Mouse (Mus musculus): Measurements from ENCODE around the gene Cgas.

GRCm38 (mm10) chr9:78439426-78439825 is 3.6 kb downstream of the Cgas start:
- TF ChIP-seq USF1 (IDR thresholded peaks at IDR 0.05; ENCODE audit: low read depth, low read length): no peak
- no peak for TF ChIP-seq POLR2A (IDR thresholded peaks at IDR 0.05; ENCODE audit: control insufficient read depth in 1 of 2, insufficient read depth in 1 of 2, low read depth in 1 of 2, low read length in 2 of 2, poor library complexity in 1 of 2)
- TF ChIP-seq CTCF (IDR thresholded peaks at IDR 0.05 in 2 of 3, conservative IDR thresholded peaks at IDR 0.05 in 1 of 3; ENCODE audit: control insufficient read depth in 1 of 3, insufficient read depth in 1 of 3, low read depth in 2 of 3, low read length in 3 of 3, poor library complexity in 1 of 3, severe bottlenecking in 1 of 3): no peak
- TF ChIP-seq MXI1 (IDR thresholded peaks at IDR 0.05; ENCODE audit: low read depth, low read length): no peak
- no peak for TF ChIP-seq MAFK (IDR thresholded peaks at IDR 0.05; ENCODE audit: borderline replicate concordance, low read depth, low read length)
- TF ChIP-seq BHLHE40 (IDR thresholded peaks at IDR 0.05; ENCODE audit: borderline replicate concordance, low read depth, low read length): no peak
- TF ChIP-seq POLR2AphosphoS5 (IDR thresholded peaks at IDR 0.05; ENCODE audit: borderline replicate concordance, low read depth, low read length): no peak
- TF ChIP-seq EP300 (IDR thresholded peaks at IDR 0.05; ENCODE audit: low read depth in 1 of 2, low read length in 2 of 2): no peak
- no peak for TF ChIP-seq KAT2A (conservative IDR thresholded peaks at IDR 0.05; ENCODE audit: low read depth, low read length)
- no peak for TF ChIP-seq E2F4 (IDR thresholded peaks at IDR 0.05; ENCODE audit: borderline replicate concordance, low read depth, low read length)
- TF ChIP-seq ZKSCAN1 (IDR thresholded peaks at IDR 0.05; ENCODE audit: low read depth, low read length): no peak
- TF ChIP-seq TAL1 (IDR thresholded peaks at IDR 0.05; ENCODE audit: low read length): no peak
- no peak for TF ChIP-seq HCFC1 (IDR thresholded peaks at IDR 0.05; ENCODE audit: low read depth, low read length)
- TF ChIP-seq MAX (IDR thresholded peaks at IDR 0.05; ENCODE audit: low read length): no peak
